Mouse (Mus musculus) brown adipose tissue, adult 24 weeks (tissue): Measurements from ENCODE around the gene Rbl1. TPM values are rescaled to one million over a fixed set of nuclear protein-coding genes. Genes with fewer than 3 reads are reported as not detected.
"Not testable (repeated sequence)": the region's sequence is repeated elsewhere in the genome, so short reads cannot be mapped to it uniquely, and the experiment has no call there.

ENCODE experiments used
- H3K27ac ChIP-seq: fragments of 200-500 bp; replicated peaks from 2 replicates; pipeline ENCODE4 v1.5.1; 2012; ENCODE audit warnings: low read depth, mild to moderate bottlenecking, low read length
- H3K4me1 ChIP-seq: fragments of 200-500 bp; 2 replicates; pipeline ENCODE4 v1.6.1; 2012; ENCODE audit warnings: low read length, mixed read lengths; ENCODE audit not compliant: control insufficient read depth, insufficient read depth, insufficient read length
- H3K4me3 ChIP-seq: fragments of 200-500 bp; 2 replicates; pipeline ENCODE4 v1.5.1; 2012; ENCODE audit warnings: low read depth, mild to moderate bottlenecking, low read length, moderate library complexity; ENCODE audit not compliant: insufficient read depth
- polyA plus RNA-seq: library from polyadenylated mRNA; stranded (reverse); fragments of >200 nt; gene quantifications from 2 replicates; pipeline ENCODE4 v1.2.4, GENCODE M21; 2012; ENCODE audit not compliant: missing spikeins, insufficient read depth, insufficient read length

Gene Rbl1
- polyA plus RNA-seq = 1.5 and 2.2 TPM in 2 replicates

DNA sequence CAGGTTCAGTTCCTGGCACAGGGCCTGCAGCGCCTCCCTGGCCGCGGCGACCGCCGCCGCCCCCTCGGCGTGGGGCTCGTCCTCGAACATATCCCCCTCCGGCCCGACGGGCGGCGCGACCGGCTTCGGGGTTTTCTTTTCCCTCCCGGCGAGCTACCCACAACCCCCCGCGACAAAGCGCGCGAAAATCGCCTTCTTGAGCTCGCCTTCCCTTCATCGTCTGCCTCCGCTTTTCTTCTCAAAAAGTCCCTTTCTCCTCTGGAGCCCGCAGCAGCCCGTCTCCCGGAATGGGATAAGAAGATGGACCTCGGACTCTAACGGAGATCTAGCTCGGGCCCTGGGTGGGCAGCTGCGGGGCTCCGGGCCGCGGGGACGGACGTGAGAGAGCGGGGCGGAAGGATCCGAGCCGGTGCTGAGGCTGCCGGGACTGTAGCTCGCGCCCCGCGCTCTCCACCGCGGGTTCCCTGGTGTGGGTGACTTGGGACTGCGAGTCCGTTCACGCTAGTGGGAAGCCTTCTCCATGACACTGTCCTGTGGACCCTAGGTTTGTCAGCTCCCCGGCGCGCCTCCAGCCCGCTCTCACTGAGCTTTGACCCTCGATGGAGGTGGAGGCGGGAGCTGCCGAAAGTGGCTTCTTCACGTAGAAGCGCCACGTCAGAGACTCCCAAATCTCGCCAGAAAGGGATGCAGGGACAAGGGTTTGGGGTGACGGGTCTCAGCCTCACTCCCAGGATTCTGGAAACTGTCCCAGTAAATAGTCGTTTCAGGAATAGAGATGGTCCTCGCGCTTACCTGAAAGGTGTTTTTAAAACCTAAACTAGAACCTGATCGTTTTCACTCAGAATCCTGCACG, at the start of gene Rbl1:
Gene Rbl1 (minus strand): TSS at position 169 of the 853 bp plus-strand sequence.
- Histone ChIP-seq H3K4me1 (peaks cover 3% of the 10 kb centered on the region; the same call in 1 of the 2 replicates), H3K27ac (peak within 1 kb of the TSS; percentile 50; the same call in 1 of the 2 replicates), H3K4me3 (peak within 1 kb of the TSS; percentile 76)

DNA sequence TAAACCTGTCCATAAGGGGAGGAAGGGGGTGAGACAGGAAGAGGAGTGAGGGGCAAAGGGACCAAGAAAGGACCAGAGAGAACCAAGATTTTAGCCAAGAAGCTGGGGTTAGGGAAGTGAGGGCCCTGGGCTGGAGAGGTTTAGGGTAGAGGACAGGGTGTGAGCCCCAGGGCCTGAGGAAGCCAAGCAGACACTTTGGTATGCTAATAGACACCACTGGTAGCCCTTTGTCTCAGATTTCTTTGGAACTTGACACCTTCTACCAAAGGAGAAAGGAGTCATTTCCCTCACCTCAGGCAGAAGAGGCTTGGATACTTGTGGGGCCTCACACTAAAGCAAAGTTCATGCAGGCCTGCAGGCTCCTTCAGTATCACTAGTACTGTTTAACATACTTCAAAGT, 43.8 kb upstream of the Rbl1 start:
- H3K27ac ChIP-seq = no peak overlapping the region
- no peaks in the 10 kb centered on the region for H3K4me1 ChIP-seq
- H3K4me3 ChIP-seq = no peak overlapping the region

DNA sequence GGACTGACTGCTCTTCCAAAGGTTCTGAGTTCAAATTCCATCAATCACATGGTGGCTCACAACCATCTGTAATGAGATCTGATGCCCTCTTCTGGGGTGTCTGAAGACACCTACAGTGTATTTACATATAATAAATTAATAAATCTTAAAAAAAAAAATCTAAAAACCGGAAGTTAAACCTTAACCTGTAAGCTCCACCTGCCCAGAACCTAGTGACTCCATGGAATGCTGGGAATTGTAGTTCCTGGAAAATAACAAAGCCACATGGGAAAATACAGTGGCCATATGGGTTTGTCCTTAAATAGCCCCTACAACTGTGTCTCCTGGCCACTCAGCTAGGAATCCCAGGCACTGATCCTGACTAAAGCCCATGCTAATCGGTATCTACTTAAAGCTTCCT, 41.3 kb upstream of the Rbl1 start:
- Histone ChIP-seq H3K27ac (no peak overlapping the region), H3K4me3 (no peak overlapping the region), H3K4me1 (no peaks in the 10 kb centered on the region)

DNA sequence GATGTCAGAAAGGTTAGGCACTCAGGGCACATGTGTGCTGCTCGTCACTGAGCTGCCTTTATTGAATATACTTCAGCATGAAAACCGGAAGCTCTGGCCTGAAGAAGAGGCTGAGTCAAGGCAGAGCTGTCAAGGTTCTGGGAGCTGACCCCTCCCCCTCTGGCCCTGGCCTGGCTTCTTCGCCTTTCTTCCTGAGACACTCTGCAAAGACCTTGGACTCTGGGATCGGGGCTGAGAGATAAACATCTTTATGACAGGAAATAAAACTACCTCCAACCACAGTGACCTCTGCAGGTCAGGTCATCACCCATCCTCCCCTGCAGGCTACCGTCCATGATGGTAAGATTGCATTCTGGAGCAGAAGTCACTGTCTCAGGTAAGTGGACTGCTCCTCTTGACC, 40.7 kb upstream of the Rbl1 start:
- Histone ChIP-seq H3K27ac (no peak overlapping the region), H3K4me3 (no peak overlapping the region), H3K4me1 (no peaks in the 10 kb centered on the region)

DNA sequence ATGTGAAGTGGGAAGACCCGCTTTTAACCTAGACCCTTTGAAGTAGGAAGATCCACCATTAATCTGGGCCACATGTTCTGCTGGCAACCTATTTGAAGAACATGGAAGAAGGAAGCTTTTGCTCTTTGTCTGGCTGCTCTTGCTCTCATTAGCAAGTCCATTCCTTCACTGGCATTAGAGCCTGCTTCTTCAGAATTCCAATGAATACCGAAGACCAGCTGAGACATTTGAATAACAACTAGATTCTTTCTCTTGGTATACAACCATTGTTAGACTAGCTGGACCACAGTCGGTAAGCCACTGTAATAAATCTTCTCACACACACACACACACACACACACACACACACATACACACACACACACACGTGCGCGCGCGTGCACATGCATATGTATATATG, 31.6 kb upstream of the Rbl1 start:
- Histone ChIP-seq H3K4me3 (no peak overlapping the region), H3K27ac (no peak overlapping the region), H3K4me1 (no peaks in the 10 kb centered on the region)

DNA sequence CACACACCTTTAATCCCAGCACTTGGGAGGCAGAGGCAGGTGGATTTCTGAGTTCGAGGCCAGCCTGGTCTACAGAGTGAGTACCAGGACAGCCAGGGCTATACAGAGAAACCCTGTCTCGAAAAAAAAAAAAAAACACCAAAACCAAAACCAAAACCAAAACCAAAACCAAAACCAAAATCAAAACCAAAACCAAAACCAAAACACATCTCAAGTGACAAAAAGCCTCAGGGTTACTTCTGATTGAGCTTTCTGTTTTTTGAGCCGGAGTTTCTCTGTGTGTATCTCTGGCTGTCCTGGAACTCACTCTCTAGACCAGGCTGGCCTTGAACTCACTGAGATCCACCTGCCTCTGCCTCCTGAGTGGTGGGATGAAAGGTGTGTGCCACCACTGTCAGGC, 17.6 kb upstream of the Rbl1 start:
- not testable (repeated sequence) for H3K4me3 ChIP-seq, H3K27ac ChIP-seq, H3K4me1 ChIP-seq

DNA sequence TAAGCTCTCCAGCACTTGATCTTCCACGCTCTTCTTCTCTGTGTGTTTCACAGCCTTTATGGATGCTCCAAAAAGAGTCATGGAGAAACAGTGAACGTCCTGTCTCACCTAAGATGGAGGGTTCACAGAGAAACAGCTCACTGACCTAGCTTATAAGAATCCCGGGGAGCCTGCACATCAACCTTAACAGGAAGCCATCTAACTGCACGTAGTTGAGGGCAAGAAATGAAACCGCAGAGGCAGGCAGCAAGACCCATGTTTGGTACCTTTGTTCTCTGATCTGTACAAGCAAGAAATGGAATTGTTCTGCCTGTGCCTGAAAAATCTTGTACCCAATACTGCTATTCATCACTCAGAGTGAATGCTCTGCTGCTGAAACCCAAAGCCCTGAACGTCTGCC, 15.8 kb upstream of the Rbl1 start:
- H3K4me1 ChIP-seq = no peaks in the 10 kb centered on the region
- no peak overlapping the region for H3K4me3 ChIP-seq
- no peak overlapping the region for H3K27ac ChIP-seq

DNA sequence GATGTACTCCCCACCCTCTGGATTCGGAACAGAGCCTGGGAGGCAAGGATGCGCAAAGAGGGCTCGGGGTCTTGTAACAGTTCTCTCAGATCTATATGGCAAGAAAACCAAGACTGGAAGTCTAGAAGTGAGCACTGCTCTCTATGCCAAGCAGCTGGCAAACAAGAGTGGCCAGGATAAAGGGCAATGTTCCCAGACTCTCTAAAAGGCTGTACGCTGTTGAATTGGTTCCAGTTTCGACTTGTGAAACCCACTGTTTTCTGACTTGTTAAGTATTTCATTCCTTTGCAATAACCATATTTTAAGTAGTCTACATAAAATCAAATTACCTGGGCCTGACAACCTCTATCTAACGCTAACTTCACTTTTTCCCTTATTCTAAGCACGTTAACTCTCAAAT, 7.4 kb upstream of the Rbl1 start:
- H3K27ac ChIP-seq = no peak overlapping the region
- H3K4me1 ChIP-seq = no peaks in the 10 kb centered on the region
- no peak overlapping the region for H3K4me3 ChIP-seq

DNA sequence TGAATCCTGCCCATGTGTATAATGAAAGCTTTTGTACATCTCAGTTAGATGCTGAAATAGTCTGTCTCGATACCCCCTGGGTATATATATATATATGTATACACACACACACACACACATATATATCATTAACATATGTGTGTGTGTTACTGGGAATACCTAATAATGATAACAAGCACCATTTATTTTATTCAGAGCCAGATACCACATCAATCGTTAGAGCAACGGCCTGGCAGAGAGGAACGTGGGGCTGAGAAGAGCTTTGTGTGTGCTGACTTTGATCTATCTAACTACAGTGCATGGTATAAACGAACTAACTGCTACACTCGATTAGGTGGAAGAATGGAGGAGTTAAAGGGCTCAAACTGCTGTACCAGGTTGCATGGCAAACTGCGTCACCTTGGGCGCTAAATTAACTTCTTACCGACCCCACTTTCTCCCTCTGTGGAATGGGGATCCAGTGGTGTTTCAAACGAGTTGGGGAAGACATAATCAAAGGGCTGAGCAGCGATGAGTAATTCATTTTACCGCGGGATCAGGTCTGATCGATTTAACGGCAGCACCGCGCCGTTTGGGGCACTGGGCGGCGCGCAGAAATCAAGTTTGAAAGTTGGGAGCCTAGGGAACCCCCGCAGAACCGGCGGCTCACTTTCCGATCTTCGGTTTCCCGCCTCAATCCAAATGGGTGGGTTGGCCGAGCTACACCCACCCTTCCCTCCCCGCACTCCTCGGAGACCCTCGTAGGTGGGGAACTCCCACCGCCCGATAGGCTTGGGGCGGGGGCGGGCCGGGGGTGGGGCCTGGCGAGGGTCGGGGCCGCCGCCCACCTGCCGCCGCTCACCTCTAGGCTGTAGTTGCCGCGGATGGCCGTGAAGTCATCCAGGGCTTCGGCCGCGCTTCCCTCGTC, 622 bp downstream of the Rbl1 start:
- Histone ChIP-seq H3K4me1 (peaks cover 3% of the 10 kb centered on the region; the same call in 1 of the 2 replicates), H3K27ac (0 out of 2 replicates have a peak overlapping the region, but pooled peaks have one; percentile 39), H3K4me3 (peak overlapping the region; percentile 76)

DNA sequence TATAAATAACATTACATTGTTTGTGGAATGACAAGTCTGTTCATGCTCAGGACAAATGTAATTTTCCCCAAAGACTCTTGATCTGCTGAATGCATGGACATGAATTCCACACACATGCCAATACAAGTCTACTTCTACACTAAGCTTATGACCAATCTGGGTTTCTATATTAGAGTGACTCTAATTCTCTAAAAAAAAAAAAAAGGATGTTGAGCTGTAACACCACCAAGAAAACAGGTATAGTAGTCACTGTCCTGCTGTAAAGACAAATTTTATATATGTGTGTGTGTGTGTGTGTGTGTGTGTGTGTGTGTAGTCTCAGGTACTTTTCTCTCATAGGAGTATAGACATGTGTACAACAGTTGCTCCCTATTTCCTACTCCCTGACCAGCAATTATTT, 1.3 kb downstream of the Rbl1 start:
- Histone ChIP-seq H3K4me1 (peaks cover 3% of the 10 kb centered on the region; the same call in 1 of the 2 replicates), H3K27ac (no peak overlapping the region), H3K4me3 (no peak overlapping the region)

DNA sequence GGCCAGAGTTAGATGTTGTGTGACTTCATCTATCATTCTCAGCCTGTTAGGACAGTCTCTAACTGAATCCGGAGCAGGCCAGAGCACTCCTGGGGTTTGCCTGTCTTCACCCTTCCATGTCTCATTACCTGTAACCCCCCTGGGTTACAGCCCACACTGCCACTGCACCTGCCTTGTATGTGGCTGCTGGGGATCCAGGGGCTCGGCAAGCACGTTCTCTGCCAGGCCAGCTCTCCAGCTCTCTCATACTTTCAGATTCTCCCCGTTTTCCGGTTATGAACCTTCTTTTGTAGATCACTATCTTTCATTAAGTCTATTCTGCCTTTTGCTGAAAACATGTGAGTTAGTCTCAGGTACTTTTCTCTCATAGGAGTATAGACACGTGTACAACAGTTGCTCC, 2.0 kb downstream of the Rbl1 start:
- no peak overlapping the region for H3K27ac ChIP-seq
- H3K4me1 ChIP-seq = peaks cover 3% of the 10 kb centered on the region; the same call in 1 of the 2 replicates
- no peak overlapping the region for H3K4me3 ChIP-seq

DNA sequence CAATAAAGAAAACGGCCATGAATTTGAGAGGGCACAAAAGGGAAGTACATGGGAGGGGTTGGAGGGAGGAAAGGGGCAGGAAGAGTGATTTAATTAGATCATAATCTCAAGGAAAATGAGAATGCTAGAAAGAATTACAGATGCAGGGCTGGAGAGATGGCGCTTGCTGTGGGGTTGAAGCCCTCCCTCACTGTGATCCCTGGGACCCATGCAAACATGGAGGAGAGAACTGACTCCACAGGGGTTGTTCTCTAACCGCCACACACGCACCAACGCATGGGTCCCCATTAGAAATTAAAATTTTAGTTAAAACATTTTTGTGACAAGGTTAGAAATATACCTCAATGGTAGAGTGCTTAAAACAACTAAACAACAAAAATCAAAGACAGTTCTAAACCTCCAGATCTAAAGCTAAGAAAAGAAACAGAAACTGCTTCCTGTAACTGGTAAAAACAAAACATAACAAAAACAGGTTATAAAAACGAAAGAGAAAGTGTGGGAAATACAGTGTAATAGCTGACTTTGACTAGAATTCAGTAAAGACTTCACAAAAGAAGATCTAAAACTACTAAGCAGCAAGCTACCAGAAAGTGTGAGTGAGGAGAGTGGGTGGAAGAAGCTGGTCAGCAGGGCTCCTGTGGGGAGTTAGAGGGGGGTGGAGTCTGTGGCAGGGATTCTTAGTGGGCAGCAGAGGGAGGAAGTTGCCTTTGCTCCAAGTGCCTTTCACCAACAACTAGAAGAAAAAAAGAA, 3.1 kb downstream of the Rbl1 start:
- H3K27ac ChIP-seq = peak overlapping the region; percentile 86
- H3K4me1 ChIP-seq = peaks cover 3% of the 10 kb centered on the region; the same call in 1 of the 2 replicates
- H3K4me3 ChIP-seq = peak overlapping the region; percentile 54

DNA sequence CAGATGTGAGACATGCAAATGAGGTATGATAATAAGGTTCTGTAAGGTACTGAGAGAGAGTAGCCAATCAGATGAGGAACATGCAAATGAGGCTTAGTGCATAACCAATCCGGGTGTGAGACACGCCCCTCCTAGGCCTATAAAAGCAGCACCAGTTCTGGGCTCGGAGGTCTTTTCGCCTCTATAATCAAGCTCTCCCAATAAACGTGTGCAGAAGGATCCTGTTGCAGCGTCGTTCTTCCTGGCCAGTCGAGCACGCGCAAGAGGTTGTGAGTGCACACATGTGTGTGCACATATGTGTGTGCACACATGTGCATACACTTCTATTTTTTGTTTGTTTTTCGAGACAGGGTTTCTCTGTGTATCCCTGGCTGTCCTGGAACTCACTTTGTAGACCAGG, 5.9 kb downstream of the Rbl1 start:
- not testable (repeated sequence) for H3K4me1 ChIP-seq, H3K27ac ChIP-seq, H3K4me3 ChIP-seq

DNA sequence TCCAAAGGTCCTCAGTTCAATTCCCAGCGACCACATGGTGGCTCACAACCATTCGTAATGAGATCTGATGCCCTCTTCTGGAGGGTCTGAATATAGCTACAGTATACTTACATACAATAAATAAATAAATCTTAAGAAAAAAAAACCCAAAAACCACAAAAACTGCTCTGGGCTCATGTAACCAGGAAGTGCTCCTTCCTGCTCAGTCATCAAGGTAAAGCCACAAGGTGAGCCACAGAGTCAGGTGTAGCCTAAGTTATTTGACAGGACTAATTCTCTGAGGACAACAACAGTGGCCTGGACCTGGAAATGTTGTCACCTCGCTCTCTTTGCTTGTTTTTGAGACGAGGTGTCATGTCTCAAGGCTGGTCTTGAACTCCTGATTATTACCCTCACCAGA, 13.7 kb downstream of the Rbl1 start:
- Histone ChIP-seq H3K27ac (no peak overlapping the region), H3K4me3 (no peak overlapping the region), H3K4me1 (no peaks in the 10 kb centered on the region)

DNA sequence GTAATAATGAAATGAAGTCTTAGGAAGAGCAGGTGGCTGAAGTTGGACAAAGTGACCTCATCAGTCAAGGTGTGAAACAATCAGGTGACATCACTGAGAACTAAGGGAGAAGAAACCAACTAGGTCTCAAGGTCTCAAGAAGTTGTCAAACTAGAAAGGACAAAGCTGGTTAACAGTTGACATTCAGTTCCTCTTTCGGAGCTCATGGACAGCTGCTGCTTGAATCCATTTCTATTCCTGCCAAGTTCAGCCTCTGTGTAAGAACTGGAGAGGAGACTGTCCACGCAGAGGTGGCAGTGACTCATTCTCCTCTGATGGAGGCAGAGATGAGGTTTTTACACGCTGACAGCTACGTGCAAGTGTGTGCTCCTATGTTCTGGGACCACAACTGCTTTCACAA, 17.1 kb downstream of the Rbl1 start:
- H3K4me3 ChIP-seq = no peak overlapping the region

More for the DNA sequence above, 17.1 kb downstream of the Rbl1 start:
- H3K27ac ChIP-seq = no peak overlapping the region
- no peaks in the 10 kb centered on the region for H3K4me1 ChIP-seq
